Mouse (Mus musculus) E14TG2a.4 (cell line): ENCODE data around the gene Ppp2r2c.

Source experiments
- CTCF ChIP-seq: conservative IDR thresholded peaks from 2 replicates; pipeline ENCODE4 v1.5.1; 2014; ENCODE audit warnings: low read length
- NANOG ChIP-seq: IDR thresholded peaks from 2 replicates; pipeline ENCODE4 v1.6.1; 2014; ENCODE audit warnings: borderline replicate concordance, low read length, mixed read lengths

GRCm38 (mm10) chr5:36921871-36922270 is 53.6 kb downstream of the Ppp2r2c start:
- TF ChIP-seq CTCF (no peak), NANOG (no peak)
